Mouse (Mus musculus) ES-E14 (cell line): ENCODE results near the gene Cdh22.

Experiments used
- HCFC1 ChIP-seq: IDR thresholded peaks from 2 replicates; pipeline ENCODE4 v1.6.1; 2012; ENCODE audit warnings: low read length, inconsistent platforms, borderline replicate concordance; ENCODE audit not compliant: insufficient read depth
- MAFK ChIP-seq: IDR thresholded peaks from 2 replicates; pipeline ENCODE4 v1.6.1; 2014; ENCODE audit warnings: mild to moderate bottlenecking, low read depth, low read length, inconsistent platforms; ENCODE audit not compliant: insufficient read depth
- ZC3H11A ChIP-seq: IDR thresholded peaks from 2 replicates; pipeline ENCODE4 v1.6.1; 2012; ENCODE audit warnings: low read depth, mild to moderate bottlenecking, inconsistent platforms, low read length, borderline replicate concordance

DNA sequence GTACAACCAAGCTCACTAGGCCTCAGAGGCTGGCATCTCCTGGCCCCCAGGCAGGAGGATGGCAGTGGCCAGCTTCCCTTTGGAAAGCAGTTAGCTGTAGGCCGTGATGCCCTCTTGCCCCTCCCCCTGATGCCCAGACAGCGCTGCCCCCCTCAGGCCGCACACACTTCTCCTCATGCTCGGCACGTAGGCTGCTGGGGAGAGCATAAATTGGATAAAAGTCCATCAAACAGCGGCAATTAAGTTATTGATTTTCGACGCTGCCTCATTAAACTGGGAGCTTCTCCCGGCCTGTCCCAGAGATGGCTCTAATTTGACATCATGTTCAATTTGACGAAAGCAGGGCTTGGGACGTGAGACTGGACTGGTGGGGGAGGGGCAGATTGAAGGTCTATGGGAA, 76.8 kb downstream of the Cdh22 start:
- TF ChIP-seq HCFC1, result no peak
- no peak for TF ChIP-seq MAFK
- TF ChIP-seq ZC3H11A, result no peak
